Mouse (Mus musculus) heart, embryonic 14.5 days (tissue): ENCODE measurements around the gene Hist2h2be. TPM values are rescaled to one million over a fixed set of nuclear protein-coding genes. Genes with fewer than 3 reads are reported as not detected.
"Not testable (repeated sequence)": the region's sequence is repeated elsewhere in the genome, so short reads cannot be mapped to it uniquely, and the experiment has no call there.

Experiments
- ATAC-seq: fragments of 200-750 bp; cut with Nextera tagmentation; 2 replicates; pipeline ENCODE4 v1.8.0; 2017; ENCODE audit warnings: low read depth, moderate TSS enrichment; ENCODE audit not compliant: insufficient number of reproducible peaks, insufficient read depth, low FRiP score
- H3K27ac ChIP-seq, 2 experiments: fragments of 200-500 bp in 1 of 2; fragments of 300-500 bp in 1 of 2; sonication (generic) in 1 of 2; replicated peaks in 1 of 2; 2 replicates each; pipeline ENCODE4 v1.5.1; 2012 to 2014; ENCODE audit warnings: low read depth in 2 of 2, low read length in 2 of 2, control low read depth in 1 of 2, mild to moderate bottlenecking in 1 of 2, mixed read lengths in 1 of 2; ENCODE audit not compliant: control insufficient read depth in 1 of 2, insufficient read depth in 1 of 2
- H3K27me3 ChIP-seq: fragments of 300-500 bp; sonication (generic); 2 replicates; pipeline ENCODE4 v1.6.1; 2014; ENCODE audit warnings: mild to moderate bottlenecking, low read length, control low read depth; ENCODE audit not compliant: control insufficient read depth, insufficient read depth
- H3K36me3 ChIP-seq: fragments of 300-500 bp; sonication (generic); 2 replicates; pipeline ENCODE4 v1.6.1; 2014; ENCODE audit warnings: mild to moderate bottlenecking, control low read depth, low read length, mixed read lengths; ENCODE audit not compliant: control insufficient read depth, insufficient read depth
- H3K4me1 ChIP-seq, 2 experiments: fragments of 200-500 bp in 1 of 2; fragments of 300-500 bp in 1 of 2; sonication (generic) in 1 of 2; 2 replicates each; pipeline ENCODE4 v1.6.1; 2012 to 2014; ENCODE audit warnings: low read length in 2 of 2, control low read depth in 1 of 2, mixed read lengths in 1 of 2; ENCODE audit not compliant: control insufficient read depth in 2 of 2, insufficient read depth in 2 of 2
- H3K4me2 ChIP-seq: fragments of 300-500 bp; sonication (generic); 2 replicates; pipeline ENCODE4 v1.6.1; 2014; ENCODE audit warnings: mild to moderate bottlenecking, low read length
- H3K4me3 ChIP-seq, 2 experiments: fragments of 200-500 bp in 1 of 2; fragments of 300-500 bp in 1 of 2; sonication (generic) in 1 of 2; 2 replicates each; pipeline ENCODE4 v1.5.1; 2012 to 2014; ENCODE audit warnings: low read length in 2 of 2, mild to moderate bottlenecking in 2 of 2, control low read depth in 1 of 2, low read depth in 1 of 2, moderate library complexity in 1 of 2; ENCODE audit not compliant: control insufficient read depth in 1 of 2, insufficient read depth in 1 of 2
- H3K9ac ChIP-seq: fragments of 300-500 bp; sonication (generic); 2 replicates; pipeline ENCODE4 v1.6.1; 2014; ENCODE audit warnings: mild to moderate bottlenecking, low read length
- H3K9me3 ChIP-seq: fragments of 300-500 bp; sonication (generic); 2 replicates; pipeline ENCODE4 v1.6.1; 2016; ENCODE audit warnings: low read length, control low read depth; ENCODE audit not compliant: control insufficient read depth
- WGBS: fragments of 180-500 bp; shearing (Covaris S2); extraction: QIAGEN DNeasy Blood & Tissue Kit; methylation state at CpG from one replicate; pipeline ENCODE4 v1.1.7; 2014; 5-methylcytosine and 5-hydroxymethylcytosine counted together
- polyA plus RNA-seq: library from polyadenylated mRNA; unstranded; fragments of >200 nt; fragmentation: Nextera tagmentation; extraction: Ambion mirVana; gene quantifications from 2 replicates; pipeline ENCODE4 v1.2.1, GENCODE M21; 2014

Gene Hist2h2be
- polyA plus RNA-seq, 1 experiment from 2014 or later, result 7.6 TPM

GRCm38 (mm10) chr3:96209242-96209641, 11.7 kb upstream of the Hist2h2be start:
- H3K27me3 ChIP-seq, result 0 out of 2 replicates have a peak, but pooled peaks cover 4% of the 10 kb centered on the region
- H3K27ac ChIP-seq, result no peak overlapping the region
- H3K4me2 ChIP-seq, result no peak overlapping the region
- ATAC-seq, result no peak
- no peaks in the 10 kb centered on the region for H3K9me3 ChIP-seq
- peaks cover 0 to 3% of the 10 kb centered on the region in 2 experiments; a peak in 1 of 4 replicates for H3K4me1 ChIP-seq
- H3K36me3 ChIP-seq, result no peaks in the 10 kb centered on the region
- WGBS, result 23% methylated on average over 15 of the region's 15 CpGs
- peak overlapping the region; percentile 25; the same call in 1 of the 2 replicates for H3K9ac ChIP-seq
- no peak overlapping the region for H3K4me3 ChIP-seq

- ATAC-seq, result no peak
- Histone ChIP-seq H3K4me1 (peaks cover 9 to 27% of the 10 kb centered on the region in 2 experiments), H3K27ac (peak overlapping the region; percentile 95 to 100), H3K36me3 (no peaks in the 10 kb centered on the region), H3K4me3 (peak overlapping the region; percentile 60 to 72), H3K9me3 (no peaks in the 10 kb centered on the region), H3K27me3 (no peaks in the 10 kb centered on the region), H3K9ac (peak overlapping the region; percentile 93), H3K4me2 (peak overlapping the region; percentile 76)
- 2% methylated on average over 12 of the region's 12 CpGs for WGBS
These were observed 1.7 kb upstream of the Hist2h2be start for GRCm38 (mm10) chr3:96219191-96219641.

GRCm38 (mm10) chr3:96219661-96220130, 1.2 kb upstream of the Hist2h2be start, which contains the start of the genes Bola1 and Hist2h2ab:
Bola1 (minus strand) TSS chr3:96219709.
Hist2h2ab (plus strand) TSS chr3:96219865.
- Histone ChIP-seq H3K4me2 (peak within 1 kb of the TSS; percentile 76), H3K9ac (peak within 1 kb of the TSS; percentile 93), H3K27ac (peak within 1 kb of the TSS; percentile 95 to 100), H3K27me3 (no peaks in the 10 kb centered on the region), H3K4me3 (peak within 1 kb of the TSS; percentile 60 to 72), H3K9me3 (no peaks in the 10 kb centered on the region), H3K4me1 (peaks cover 9 to 27% of the 10 kb centered on the region in 2 experiments), H3K36me3 (no peaks in the 10 kb centered on the region)
- ATAC-seq, result peak; percentile 67
- under 1% methylated on average over 37 of the region's 37 CpGs for WGBS

- Histone ChIP-seq H3K4me3 (peak overlapping the region; percentile 60 to 72), H3K9ac (peak overlapping the region; percentile 93), H3K4me1 (peaks cover 9 to 27% of the 10 kb centered on the region in 2 experiments), H3K27ac (peak overlapping the region; percentile 95 to 100), H3K4me2 (peak overlapping the region; percentile 76)
- not testable (repeated sequence) for H3K27me3 ChIP-seq, ATAC-seq, H3K36me3 ChIP-seq, H3K9me3 ChIP-seq
- WGBS, result under 1% methylated on average over 33 of the region's 47 CpGs
These were observed 671 bp upstream of the Hist2h2be start for GRCm38 (mm10) chr3:96220131-96220764.

GRCm38 (mm10) chr3:96221640-96222038, 720 bp downstream of the Hist2h2be start:
- Histone ChIP-seq H3K4me1 (peaks cover 9 to 30% of the 10 kb centered on the region in 2 experiments), H3K4me3 (peak overlapping the region; percentile 60 to 72), H3K4me2 (peak overlapping the region; percentile 76), H3K27ac (peak overlapping the region; percentile 95 to 100), H3K27me3 (no peaks in the 10 kb centered on the region), H3K36me3 (no peaks in the 10 kb centered on the region), H3K9me3 (no peaks in the 10 kb centered on the region), H3K9ac (peak overlapping the region; percentile 93)
- ATAC-seq, result no peak
- 33% methylated on average over 9 of the region's 9 CpGs for WGBS

GRCm38 (mm10) chr3:96222774-96223173, 1.9 kb downstream of the Hist2h2be start:
- no peaks in the 10 kb centered on the region for H3K36me3 ChIP-seq
- H3K27me3 ChIP-seq, result no peaks in the 10 kb centered on the region
- H3K9me3 ChIP-seq, result no peaks in the 10 kb centered on the region
- no peak for ATAC-seq
- no peak overlapping the region for H3K4me3 ChIP-seq
- 92% methylated on average over 4 of the region's 4 CpGs for WGBS
- peaks cover 9 to 30% of the 10 kb centered on the region in 2 experiments for H3K4me1 ChIP-seq
- peak overlapping the region; percentile 76 for H3K4me2 ChIP-seq
- no peak overlapping the region for H3K27ac ChIP-seq
- H3K9ac ChIP-seq, result no peak overlapping the region

GRCm38 (mm10) chr3:96225421-96225820, 4.5 kb downstream of the Hist2h2be start:
- Histone ChIP-seq H3K4me1 (peaks cover 9 to 24% of the 10 kb centered on the region in 2 experiments), H3K4me3 (no peak overlapping the region), H3K36me3 (no peaks in the 10 kb centered on the region), H3K27me3 (no peaks in the 10 kb centered on the region), H3K27ac (no peak overlapping the region), H3K9ac (peak overlapping the region; percentile 41; the same call in 1 of the 2 replicates), H3K9me3 (no peaks in the 10 kb centered on the region), H3K4me2 (no peak overlapping the region)
- ATAC-seq, result no peak
- WGBS, result 24% methylated on average over 2 of the region's 2 CpGs
